Mouse (Mus musculus) liver, embryonic 15.5 days (tissue): ENCODE measurements around the gene Ubash3a. TPM values are rescaled to one million over a fixed set of nuclear protein-coding genes. Genes with fewer than 3 reads are reported as not detected.

ENCODE experiments used
- ATAC-seq: fragments of 200-750 bp; cut with Nextera tagmentation; 2 replicates; pipeline ENCODE4 v1.8.0; 2017; ENCODE audit warnings: moderate number of reproducible peaks, mild to moderate bottlenecking, moderate library complexity; ENCODE audit not compliant: insufficient read depth
- H3K27ac ChIP-seq: fragments of 300-500 bp; sonication (generic); replicated peaks from 2 replicates; pipeline ENCODE4 v1.5.1; 2015; ENCODE audit warnings: mild to moderate bottlenecking, inconsistent platforms
- H3K27me3 ChIP-seq: fragments of 300-500 bp; sonication (generic); 2 replicates; pipeline ENCODE4 v1.6.1; 2015; ENCODE audit warnings: mild to moderate bottlenecking, inconsistent platforms
- H3K36me3 ChIP-seq: fragments of 300-500 bp; sonication (generic); replicated peaks from 2 replicates; pipeline ENCODE4 v1.6.1; 2015; ENCODE audit warnings: moderate library complexity, mild to moderate bottlenecking, inconsistent platforms
- H3K4me1 ChIP-seq: fragments of 300-500 bp; sonication (generic); replicated peaks from 2 replicates; pipeline ENCODE4 v1.6.1; 2015; ENCODE audit warnings: inconsistent platforms
- H3K4me2 ChIP-seq: fragments of 300-500 bp; sonication (generic); 2 replicates; pipeline ENCODE4 v1.6.1; 2015; ENCODE audit warnings: moderate library complexity, mild to moderate bottlenecking, inconsistent platforms
- H3K4me3 ChIP-seq: fragments of 300-500 bp; sonication (generic); replicated peaks from 2 replicates; pipeline ENCODE4 v1.5.1; 2015; ENCODE audit warnings: mild to moderate bottlenecking, inconsistent platforms
- H3K9ac ChIP-seq: fragments of 300-500 bp; sonication (generic); 2 replicates; pipeline ENCODE4 v1.6.1; 2015; ENCODE audit warnings: moderate library complexity, mild to moderate bottlenecking, inconsistent platforms
- H3K9me3 ChIP-seq: fragments of 300-500 bp; sonication (generic); replicated peaks from 2 replicates; pipeline ENCODE4 v1.6.1; 2016; ENCODE audit warnings: inconsistent platforms
- WGBS: fragments of 180-500 bp; shearing (Covaris S2); methylation state at CpG from one replicate; pipeline ENCODE4 v1.1.7; 2015; ENCODE audit warnings: mixed read lengths; ENCODE audit not compliant: insufficient replicate concordance; 5-methylcytosine and 5-hydroxymethylcytosine counted together
- polyA plus RNA-seq: library from polyadenylated mRNA; unstranded; fragments of >200 nt; fragmentation: Nextera tagmentation; extraction: Ambion mirVana; gene quantifications from 2 replicates; pipeline ENCODE4 v1.2.1, GENCODE M21; 2015

Gene Ubash3a
- 10.2 and 10.6 TPM in 2 replicates for polyA plus RNA-seq

GRCm38 (mm10) chr17:31207771-31208334, at the start of gene Ubash3a:
Gene Ubash3a, plus strand, starts transcription at chr17:31207873.
- Histone ChIP-seq H3K27me3 (no peaks in the 10 kb centered on the region), H3K9ac (peak within 1 kb of the TSS; percentile 51), H3K4me2 (peak within 1 kb of the TSS; percentile 74), H3K4me1 (peaks cover 41% of the 10 kb centered on the region), H3K4me3 (peak within 1 kb of the TSS; percentile 53), H3K27ac (peak within 1 kb of the TSS; percentile 72), H3K9me3 (no peaks in the 10 kb centered on the region), H3K36me3 (peaks cover 5% of the 10 kb centered on the region; the same call in 1 of the 2 replicates)
- ATAC-seq: peak; percentile 71
- 13% methylated on average over 12 of the region's 12 CpGs for WGBS

GRCm38 (mm10) chr17:31157921-31158320, 49.8 kb upstream of the Ubash3a start:
- H3K27me3 ChIP-seq: no peaks in the 10 kb centered on the region
- no peak for ATAC-seq
- H3K4me3 ChIP-seq: no peak overlapping the region
- H3K9ac ChIP-seq: no peak overlapping the region
- no peak overlapping the region for H3K27ac ChIP-seq
- H3K36me3 ChIP-seq: no peaks in the 10 kb centered on the region
- H3K4me2 ChIP-seq: no peak overlapping the region
- H3K9me3 ChIP-seq: no peaks in the 10 kb centered on the region
- WGBS: 74% methylated on average over 6 of the region's 6 CpGs
- no peaks in the 10 kb centered on the region for H3K4me1 ChIP-seq

- Histone ChIP-seq H3K36me3 (no peaks in the 10 kb centered on the region), H3K9ac (no peak overlapping the region), H3K9me3 (no peaks in the 10 kb centered on the region), H3K27me3 (no peaks in the 10 kb centered on the region), H3K4me3 (no peak overlapping the region), H3K4me1 (no peaks in the 10 kb centered on the region), H3K4me2 (no peak overlapping the region), H3K27ac (no peak overlapping the region)
- WGBS: 68% methylated on average over 4 of the region's 4 CpGs
- ATAC-seq: no peak
Measured at GRCm38 (mm10) chr17:31160291-31160690, 47.4 kb upstream of the Ubash3a start.

GRCm38 (mm10) chr17:31162607-31163006, 45.1 kb upstream of the Ubash3a start:
- no peaks in the 10 kb centered on the region for H3K4me1 ChIP-seq
- ATAC-seq: no peak
- H3K4me3 ChIP-seq: no peak overlapping the region
- WGBS: 44% methylated on average over 12 of the region's 12 CpGs
- H3K4me2 ChIP-seq: no peak overlapping the region
- H3K27me3 ChIP-seq: no peaks in the 10 kb centered on the region
- no peak overlapping the region for H3K27ac ChIP-seq
- no peaks in the 10 kb centered on the region for H3K36me3 ChIP-seq
- no peaks in the 10 kb centered on the region for H3K9me3 ChIP-seq
- no peak overlapping the region for H3K9ac ChIP-seq

- H3K36me3 ChIP-seq: no peaks in the 10 kb centered on the region
- H3K4me3 ChIP-seq: no peak overlapping the region
- H3K9me3 ChIP-seq: no peaks in the 10 kb centered on the region
- H3K9ac ChIP-seq: no peak overlapping the region
- H3K27me3 ChIP-seq: no peaks in the 10 kb centered on the region
- H3K4me2 ChIP-seq: no peak overlapping the region
- no peak for ATAC-seq
- H3K4me1 ChIP-seq: no peaks in the 10 kb centered on the region
- 49% methylated on average over 2 of the region's 2 CpGs for WGBS
- H3K27ac ChIP-seq: no peak overlapping the region
Measured at GRCm38 (mm10) chr17:31163821-31164220, 43.9 kb upstream of the Ubash3a start.

GRCm38 (mm10) chr17:31165127-31165526, 42.5 kb upstream of the Ubash3a start, which contains the start of gene Tff1:
Gene Tff1, minus strand, starts transcription at chr17:31165277.
- Histone ChIP-seq H3K9me3 (no peaks in the 10 kb centered on the region), H3K4me2 (no peak within 1 kb of the TSS), H3K4me3 (no peak within 1 kb of the TSS), H3K27ac (no peak within 1 kb of the TSS), H3K9ac (no peak within 1 kb of the TSS), H3K27me3 (no peaks in the 10 kb centered on the region), H3K4me1 (no peaks in the 10 kb centered on the region), H3K36me3 (no peaks in the 10 kb centered on the region)
- 66% methylated on average over 6 of the region's 6 CpGs for WGBS
- no peak for ATAC-seq

GRCm38 (mm10) chr17:31169796-31170195, 37.9 kb upstream of the Ubash3a start:
- no peak overlapping the region for H3K27ac ChIP-seq
- H3K36me3 ChIP-seq: no peaks in the 10 kb centered on the region
- H3K9me3 ChIP-seq: no peaks in the 10 kb centered on the region
- no peaks in the 10 kb centered on the region for H3K27me3 ChIP-seq
- no peak overlapping the region for H3K9ac ChIP-seq
- WGBS: 67% methylated on average over 5 of the region's 5 CpGs
- H3K4me3 ChIP-seq: no peak overlapping the region
- no peak for ATAC-seq
- H3K4me2 ChIP-seq: no peak overlapping the region
- H3K4me1 ChIP-seq: no peaks in the 10 kb centered on the region

- H3K4me3 ChIP-seq: no peak overlapping the region
- no peaks in the 10 kb centered on the region for H3K27me3 ChIP-seq
- no peak overlapping the region for H3K9ac ChIP-seq
- 46% methylated on average over 4 of the region's 4 CpGs for WGBS
- H3K9me3 ChIP-seq: no peaks in the 10 kb centered on the region
- no peak for ATAC-seq
- no peak overlapping the region for H3K4me2 ChIP-seq
- no peak overlapping the region for H3K27ac ChIP-seq
- H3K4me1 ChIP-seq: 0 out of 2 replicates have a peak, but pooled peaks cover 3% of the 10 kb centered on the region
- H3K36me3 ChIP-seq: no peaks in the 10 kb centered on the region
Measured at GRCm38 (mm10) chr17:31176321-31176720, 31.4 kb upstream of the Ubash3a start.

- 44% methylated on average over 4 of the region's 4 CpGs for WGBS
- no peak overlapping the region for H3K9ac ChIP-seq
- no peak overlapping the region for H3K4me3 ChIP-seq
- no peaks in the 10 kb centered on the region for H3K27me3 ChIP-seq
- H3K36me3 ChIP-seq: no peaks in the 10 kb centered on the region
- no peak overlapping the region for H3K27ac ChIP-seq
- peaks cover 19% of the 10 kb centered on the region for H3K4me1 ChIP-seq
- ATAC-seq: no peak
- no peak overlapping the region for H3K4me2 ChIP-seq
- no peaks in the 10 kb centered on the region for H3K9me3 ChIP-seq
Measured at GRCm38 (mm10) chr17:31181490-31181889, 26.2 kb upstream of the Ubash3a start.

GRCm38 (mm10) chr17:31183180-31183974, 24.3 kb upstream of the Ubash3a start:
- peaks cover 19% of the 10 kb centered on the region for H3K4me1 ChIP-seq
- no peak overlapping the region for H3K4me3 ChIP-seq
- no peaks in the 10 kb centered on the region for H3K36me3 ChIP-seq
- no peak overlapping the region for H3K4me2 ChIP-seq
- no peak overlapping the region for H3K27ac ChIP-seq
- no peak; the same call in 1 of the 2 replicates for ATAC-seq
- 39% methylated on average over 12 of the region's 12 CpGs for WGBS
- no peaks in the 10 kb centered on the region for H3K9me3 ChIP-seq
- no peaks in the 10 kb centered on the region for H3K27me3 ChIP-seq
- H3K9ac ChIP-seq: no peak overlapping the region

- H3K4me2 ChIP-seq: no peak overlapping the region
- H3K9ac ChIP-seq: no peak overlapping the region; the same call in 1 of the 2 replicates
- no peak overlapping the region for H3K4me3 ChIP-seq
- no peak overlapping the region for H3K27ac ChIP-seq
- 62% methylated on average over 12 of the region's 12 CpGs for WGBS
- H3K27me3 ChIP-seq: no peaks in the 10 kb centered on the region
- ATAC-seq: no peak
- no peaks in the 10 kb centered on the region for H3K36me3 ChIP-seq
- no peaks in the 10 kb centered on the region for H3K9me3 ChIP-seq
- H3K4me1 ChIP-seq: peaks cover 19% of the 10 kb centered on the region
Measured at GRCm38 (mm10) chr17:31184269-31184990, 23.2 kb upstream of the Ubash3a start.
